Mouse (Mus musculus): ENCODE measurements at regions not wholly inside any gene's neighbourhood (a gene's known extent, or its start where the extent isn't known, plus 50 kb on each side); places are given as distances from the start of the nearest gene placed in this dataset.

GRCm38 (mm10) chr1:94183876-94184275, 131.5 kb upstream of the Pdcd1 start:
- no peak for TF ChIP-seq CTCF (IDR thresholded peaks at IDR 0.05; ENCODE audit: low read depth)
- TF ChIP-seq EP300 (IDR thresholded peaks at IDR 0.05; ENCODE audit: low read depth) = no peak
